Mouse (Mus musculus): Measurements from ENCODE around the gene Gdf3.
A peak's percentile ranks its signal among the peaks of the same experiment; 100 is the strongest.

Gdf3 gene

GRCm38 (mm10) chr6:122561005-122561404 lies 48.9 kb downstream of the Gdf3 start:
- no peak for DNase-seq

GRCm38 (mm10) chr6:122560427-122560826 lies 49.5 kb downstream of the Gdf3 start:
- peak; percentile 57 to 59 for DNase-seq

- peak; percentile 54 to 69 for DNase-seq
Observed at GRCm38 (mm10) chr6:122556959-122557561, 52.8 kb downstream of the Gdf3 start.
